Mouse (Mus musculus): ENCODE results near the gene Phldb2.

Phldb2 gene

GRCm38 (mm10) chr16:45736724-45737123 is 216.7 kb downstream of the Phldb2 start:
- DNase-seq (ENCODE audit: low spot score in 2 of 2), result no peak

GRCm38 (mm10) chr16:45729163-45729562 is 224.2 kb downstream of the Phldb2 start:
- DNase-seq (ENCODE audit: low spot score in 2 of 2), result no peak

- no peak for DNase-seq (ENCODE audit: low spot score in 2 of 2)
These were observed 228.7 kb downstream of the Phldb2 start for GRCm38 (mm10) chr16:45724742-45725102.

- no peak for DNase-seq (ENCODE audit: low spot score in 2 of 2)
These were observed 229.2 kb downstream of the Phldb2 start, which contains the start of gene Tagln3 for GRCm38 (mm10) chr16:45724061-45724741. Gene Tagln3 (minus strand): TSS chr16:45724608.

- DNase-seq (ENCODE audit: low spot score in 2 of 2), result no peak
These were observed 230.1 kb downstream of the Phldb2 start for GRCm38 (mm10) chr16:45723172-45723901.

GRCm38 (mm10) chr16:45722460-45722951 is 230.9 kb downstream of the Phldb2 start:
- DNase-seq (ENCODE audit: low spot score in 2 of 2), result no peak

- no peak for DNase-seq (ENCODE audit: low spot score in 2 of 2)
These were observed 233.3 kb downstream of the Phldb2 start for GRCm38 (mm10) chr16:45720022-45720630.

- no peak for DNase-seq (ENCODE audit: low spot score in 2 of 2)
These were observed 235.1 kb downstream of the Phldb2 start for GRCm38 (mm10) chr16:45718296-45718695.

- DNase-seq (ENCODE audit: low spot score in 2 of 2), result no peak
These were observed 238.8 kb downstream of the Phldb2 start for GRCm38 (mm10) chr16:45714489-45715150.

- no peak for DNase-seq (ENCODE audit: low spot score in 2 of 2)
These were observed 239.5 kb downstream of the Phldb2 start for GRCm38 (mm10) chr16:45713878-45714277.

- no peak for DNase-seq (ENCODE audit: low spot score in 2 of 2)
These were observed 240.1 kb downstream of the Phldb2 start for GRCm38 (mm10) chr16:45713261-45713660.

- DNase-seq (ENCODE audit: low spot score in 2 of 2), result no peak
These were observed 242.1 kb downstream of the Phldb2 start for GRCm38 (mm10) chr16:45711263-45711662.

- no peak for DNase-seq (ENCODE audit: low spot score in 2 of 2)
These were observed 254.1 kb downstream of the Phldb2 start for GRCm38 (mm10) chr16:45699301-45699700.

- no peak for DNase-seq (ENCODE audit: low spot score in 2 of 2)
These were observed 255.4 kb downstream of the Phldb2 start for GRCm38 (mm10) chr16:45697996-45698395.

Data from thymus, postnatal 10 days (tissue).